Mouse (Mus musculus) lung, postnatal 0 days (tissue): ENCODE measurements at regions not wholly inside any gene's neighbourhood (a gene's known extent, or its start where the extent isn't known, plus 50 kb on each side); places are given as distances from the start of the nearest gene placed in this dataset.

Source experiments
- CTCF ChIP-seq: IDR thresholded peaks from 2 replicates; pipeline ENCODE4 v1.5.1; 2016; ENCODE audit warnings: antibody characterized with exemption, mild to moderate bottlenecking
- EP300 ChIP-seq: IDR thresholded peaks from 2 replicates; pipeline ENCODE4 v1.6.1; 2016; ENCODE audit warnings: antibody characterized with exemption, mild to moderate bottlenecking, control low read depth

GRCm38 (mm10) chr5:75878361-75878760 is 99.9 kb downstream of the Kdr start:
- no peak for TF ChIP-seq CTCF
- TF ChIP-seq EP300, result no peak
